Mouse (Mus musculus) MN1 (cell line): ENCODE measurements around the gene Ak9.

Experiments used
- DNase-seq: peaks from one replicate; pipeline ENCODE4 v3.0.0-alpha.2; 2016; ENCODE audit warnings: low spot score

Ak9 gene

GRCm38 (mm10) chr10:41450780-41451522, 147.2 kb downstream of the Ak9 start:
- DNase-seq, result no peak

- no peak for DNase-seq
These were observed 147.9 kb downstream of the Ak9 start for GRCm38 (mm10) chr10:41451656-41452055.

- DNase-seq, result peak; percentile 35
These were observed 149.0 kb downstream of the Ak9 start for GRCm38 (mm10) chr10:41452791-41453190.

GRCm38 (mm10) chr10:41459990-41460389, 156.2 kb downstream of the Ak9 start:
- no peak for DNase-seq

- DNase-seq, result peak; percentile 60
These were observed 156.7 kb downstream of the Ak9 start for GRCm38 (mm10) chr10:41460501-41460900.

GRCm38 (mm10) chr10:41461057-41461722, 157.4 kb downstream of the Ak9 start:
- peak; percentile 53 for DNase-seq

- DNase-seq, result no peak
These were observed 160.7 kb downstream of the Ak9 start for GRCm38 (mm10) chr10:41464401-41464955.

- no peak for DNase-seq
These were observed 163.5 kb downstream of the Ak9 start for GRCm38 (mm10) chr10:41467325-41467724.

GRCm38 (mm10) chr10:41470693-41471092, 166.9 kb downstream of the Ak9 start:
- DNase-seq, result no peak

GRCm38 (mm10) chr10:41472534-41472933, 168.8 kb downstream of the Ak9 start:
- no peak for DNase-seq

GRCm38 (mm10) chr10:41472962-41473481, 169.2 kb downstream of the Ak9 start:
- no peak for DNase-seq

- no peak for DNase-seq
These were observed 170.1 kb downstream of the Ak9 start for GRCm38 (mm10) chr10:41473782-41474468.

GRCm38 (mm10) chr10:41474981-41475391, 171.2 kb downstream of the Ak9 start:
- DNase-seq, result peak; percentile 36

GRCm38 (mm10) chr10:41476171-41477017, 172.6 kb downstream of the Ak9 start, which contains the start of gene Mical1:
Gene Mical1, plus strand, starts transcription at chr10:41476314.
- peak; percentile 75 for DNase-seq

GRCm38 (mm10) chr10:41477018-41477277, 173.2 kb downstream of the Ak9 start:
- no peak for DNase-seq

GRCm38 (mm10) chr10:41477278-41478181, 173.8 kb downstream of the Ak9 start:
- DNase-seq, result peak; percentile 92

- DNase-seq, result no peak
These were observed 176.2 kb downstream of the Ak9 start for GRCm38 (mm10) chr10:41479961-41480360.

GRCm38 (mm10) chr10:41480938-41481880, 177.4 kb downstream of the Ak9 start:
- DNase-seq, result no peak

GRCm38 (mm10) chr10:41482446-41482845, 178.7 kb downstream of the Ak9 start:
- DNase-seq, result no peak
